21 mouse cellular contexts compared by ENCODE assay signal in the genomic region with DNA sequence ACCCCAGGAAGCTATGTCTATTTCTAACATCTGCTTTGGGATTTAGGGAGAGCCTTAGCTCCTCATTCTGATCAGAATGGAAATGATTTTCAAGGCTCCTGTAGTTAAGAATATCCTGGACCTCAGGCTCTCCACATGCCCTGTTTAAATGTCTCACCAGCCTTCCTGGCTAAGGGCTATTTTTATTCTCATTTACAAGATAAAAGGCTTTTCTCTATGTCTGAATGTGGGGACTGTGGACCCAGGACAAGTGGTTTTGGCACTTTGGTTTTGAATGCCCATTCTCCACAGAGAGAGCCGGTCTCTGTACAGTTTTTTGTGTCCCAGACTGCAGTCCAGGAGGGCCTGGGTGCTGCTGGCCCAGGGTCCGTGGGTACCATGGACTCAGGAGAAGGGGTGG. TPM values are rescaled to one million over a fixed set of nuclear protein-coding genes. Genes with fewer than 3 reads are reported as not detected.
DNase-seq lines count a peak whose midpoint lies in the region; ATAC-seq and TF ChIP-seq lines count a peak whose summit lies in the region.
"Had no signal": no experiment of that assay in that cellular context is flagged by ENCODE, and none has a peak within 500 bp of the region (broad histone marks: within the 10 kb centered on the region; RNA-seq: fewer than 3 reads in every experiment).

No protein-coding gene starts in this region.

- DNase-seq in forebrain, embryonic 10.5 days (ENCODE audit: extremely low spot score, low spot score): no peak
- DNase-seq in forebrain, embryonic 11.5 days (ENCODE audit: low spot score): no peak
- DNase-seq in brain, embryonic 14.5 days (ENCODE audit: low read depth): peak; percentile 70
- DNase-seq in hindbrain, embryonic 14.5 days (ENCODE audit: low spot score): no peak
- no peak for DNase-seq in liver
- no peak for DNase-seq in gastrocnemius, postnatal 25 days
- DNase-seq in left cerebral cortex, adult 8-10 months (ENCODE audit: low spot score in 2 of 2): no peak
- DNase-seq: adrenal gland, postnatal 36 days; gastrocnemius, postnatal 14 days; kidney, adult 11 months; kidney, postnatal 25 days; liver, embryonic 13.5 days had no signal

- peaks cover 53% of the 10 kb centered on the region for H3K4me1 ChIP-seq in forebrain, embryonic 10.5 days
- H3K4me1 ChIP-seq in forebrain, embryonic 11.5 days (replicated peaks; ENCODE audit: control insufficient read depth, insufficient read depth, low read length): peaks cover 7% of the 10 kb centered on the region
- H3K4me1 ChIP-seq in hindbrain, embryonic 14.5 days (replicated peaks; ENCODE audit: control insufficient read depth, insufficient read depth, low read length): peaks cover 20% of the 10 kb centered on the region; the same call in 1 of the 2 replicates
- peaks cover 36% of the 10 kb centered on the region for H3K4me1 ChIP-seq in midbrain, embryonic 15.5 days

- H3K4me2 ChIP-seq in forebrain, embryonic 11.5 days (ENCODE audit: low read depth, low read length, severe bottlenecking): no peak overlapping the region
- H3K4me2 ChIP-seq in hindbrain, embryonic 14.5 days (replicated peaks): no peak overlapping the region
- H3K4me2 ChIP-seq in midbrain, embryonic 15.5 days: no peak overlapping the region
- H3K4me2 ChIP-seq: embryonic facial prominence, embryonic 12.5 days; liver, embryonic 13.5 days had no signal

- no peak overlapping the region for H3K9ac ChIP-seq in forebrain, embryonic 11.5 days (ENCODE audit: low read length)
- H3K9ac ChIP-seq in hindbrain, embryonic 14.5 days: no peak overlapping the region
- H3K9ac ChIP-seq in midbrain, embryonic 15.5 days: no peak overlapping the region
- H3K9ac ChIP-seq: embryonic facial prominence, embryonic 12.5 days; liver, embryonic 13.5 days had no signal

- no peaks in the 10 kb centered on the region for H3K27me3 ChIP-seq in forebrain, embryonic 10.5 days (ENCODE audit: poor library complexity, severe bottlenecking)
- H3K27me3 ChIP-seq in forebrain, embryonic 11.5 days (ENCODE audit: control insufficient read depth, insufficient read depth, low read length): no peaks in the 10 kb centered on the region
- H3K27me3 ChIP-seq in hindbrain, embryonic 14.5 days (ENCODE audit: control insufficient read depth, insufficient read depth, low read length): no peaks in the 10 kb centered on the region
- no peaks in the 10 kb centered on the region for H3K27me3 ChIP-seq in midbrain, embryonic 15.5 days (replicated peaks)
- H3K27me3 ChIP-seq: embryonic facial prominence, embryonic 12.5 days; liver, embryonic 13.5 days had no signal

- H3K36me3 ChIP-seq in forebrain, embryonic 10.5 days (replicated peaks): no peaks in the 10 kb centered on the region
- H3K36me3 ChIP-seq in forebrain, embryonic 11.5 days (ENCODE audit: control insufficient read depth, insufficient read depth, low read length): no peaks in the 10 kb centered on the region
- H3K36me3 ChIP-seq in hindbrain, embryonic 14.5 days (replicated peaks; ENCODE audit: control insufficient read depth, insufficient read depth): no peaks in the 10 kb centered on the region
- H3K36me3 ChIP-seq in midbrain, embryonic 15.5 days (replicated peaks): no peaks in the 10 kb centered on the region
- H3K36me3 ChIP-seq: embryonic facial prominence, embryonic 12.5 days; heart, embryonic 10.5 days; limb, embryonic 10.5 days; liver, embryonic 13.5 days had no signal

- 64% methylated on average over 2 of the region's 2 CpGs for WGBS in forebrain, embryonic 10.5 days
- 48% methylated on average over 2 of the region's 2 CpGs for WGBS in forebrain, embryonic 11.5 days
- 39% methylated on average over 2 of the region's 2 CpGs for WGBS in hindbrain, embryonic 14.5 days
- 41% methylated on average over 2 of the region's 2 CpGs for WGBS in midbrain, embryonic 15.5 days

- ATAC-seq in forebrain, embryonic 11.5 days (replicated peaks; ENCODE audit: low FRiP score): no peak
- no peak for ATAC-seq in hindbrain, embryonic 14.5 days (ENCODE audit: low FRiP score)
- no peak for ATAC-seq in midbrain, embryonic 15.5 days (replicated peaks)

- H3K27ac ChIP-seq in forebrain, embryonic 10.5 days: peak overlapping the region; percentile 79
- no peak overlapping the region for H3K27ac ChIP-seq in forebrain, embryonic 11.5 days (ENCODE audit: low read depth, low read length)
- H3K27ac ChIP-seq in hindbrain, embryonic 14.5 days: peak overlapping the region; percentile 60
- H3K27ac ChIP-seq in midbrain, embryonic 15.5 days: peak overlapping the region; percentile 80
- H3K27ac ChIP-seq: embryonic facial prominence, embryonic 12.5 days; liver, embryonic 13.5 days had no signal

- TF ChIP-seq POLR2A in brain, embryonic 14.5 days (IDR thresholded peaks at IDR 0.05; ENCODE audit: borderline replicate concordance, extremely low read depth, insufficient read depth, insufficient read length, poor library complexity, severe bottlenecking): no peak

- TF ChIP-seq CTCF in brain, embryonic 14.5 days (IDR thresholded peaks at IDR 0.05; ENCODE audit: borderline replicate concordance, extremely low read depth, insufficient read depth, insufficient read length): no peak

- no peaks in the 10 kb centered on the region for H3K9me3 ChIP-seq in forebrain, embryonic 10.5 days
- no peaks in the 10 kb centered on the region for H3K9me3 ChIP-seq in forebrain, embryonic 11.5 days (ENCODE audit: control insufficient read depth, low read length)
- H3K9me3 ChIP-seq in hindbrain, embryonic 14.5 days (ENCODE audit: control insufficient read depth, low read length): no peaks in the 10 kb centered on the region
- H3K9me3 ChIP-seq in midbrain, embryonic 15.5 days: no peaks in the 10 kb centered on the region
- H3K9me3 ChIP-seq: embryonic facial prominence, embryonic 12.5 days; heart, embryonic 10.5 days; limb, embryonic 10.5 days; liver, embryonic 13.5 days had no signal

- no peak overlapping the region for H3K4me3 ChIP-seq in forebrain, embryonic 10.5 days
- no peak overlapping the region for H3K4me3 ChIP-seq in forebrain, embryonic 11.5 days (ENCODE audit: low read depth, low read length)
- no peak overlapping the region for H3K4me3 ChIP-seq in hindbrain, embryonic 14.5 days (replicated peaks; ENCODE audit: low read length)
- no peak overlapping the region for H3K4me3 ChIP-seq in midbrain, embryonic 15.5 days
- H3K4me3 ChIP-seq: embryonic facial prominence, embryonic 12.5 days; heart, embryonic 10.5 days; limb, embryonic 10.5 days; liver, embryonic 13.5 days had no signal

RNA-seq across cellular contexts. Expression of gene Ocstamp, which starts 20.0 kb away (rescaled TPM):
- 0.05 and 0.15 TPM in 2 replicates for polyA plus RNA-seq in forebrain, embryonic 10.5 days (2016; fragmentation: Nextera tagmentation; extraction: Ambion mirVana)
- 0.07 and 0.09 TPM in 2 replicates for polyA plus RNA-seq in forebrain, embryonic 11.5 days (2014; fragmentation: Nextera tagmentation; extraction: Ambion mirVana)
- not detected in 2 replicates for polyA plus RNA-seq in brain, embryonic 14.5 days (2012; rRNA removed)
- not detected in 2 replicates for polyA plus RNA-seq in hindbrain, embryonic 14.5 days (2014; fragmentation: Nextera tagmentation; extraction: Ambion mirVana)
- polyA plus RNA-seq in midbrain, embryonic 15.5 days (2015; fragmentation: Nextera tagmentation; extraction: Ambion mirVana): not detected in 2 replicates
- under 1 TPM in 1 of 2 experiments, not detected in 1; 0.08 TPM for total RNA-seq in gastrocnemius, postnatal 25 days (2021)
- not detected for total RNA-seq in left cerebral cortex, adult 8-10 months (2022)
- total RNA-seq: CH12.LX; layer of hippocampus, postnatal 25 days; megakaryocyte progenitor cell, adult 5-6 weeks had no signal
- polyA plus RNA-seq: thymus, postnatal 0 days had no signal

RNA-seq across cellular contexts. Expression of gene Zfp334, which starts 32.1 kb away (rescaled TPM):
- polyA plus RNA-seq in forebrain, embryonic 10.5 days (2016; fragmentation: Nextera tagmentation; extraction: Ambion mirVana): 20.3 and 21.1 TPM in 2 replicates
- 23.7 and 23.8 TPM in 2 replicates for polyA plus RNA-seq in forebrain, embryonic 11.5 days (2014; fragmentation: Nextera tagmentation; extraction: Ambion mirVana)
- polyA plus RNA-seq in brain, embryonic 14.5 days (2012; rRNA removed): 15.2 and 19.2 TPM in 2 replicates
- 12.4 and 12.5 TPM in 2 replicates for polyA plus RNA-seq in hindbrain, embryonic 14.5 days (2014; fragmentation: Nextera tagmentation; extraction: Ambion mirVana)
- polyA plus RNA-seq in midbrain, embryonic 15.5 days (2015; fragmentation: Nextera tagmentation; extraction: Ambion mirVana): 10.1 and 10.3 TPM in 2 replicates
- total RNA-seq in gastrocnemius, postnatal 25 days (2021): 1 to 10 TPM; 1.9 to 2.0 TPM
- total RNA-seq in left cerebral cortex, adult 8-10 months (2022): 10 to 100 TPM; 14.1 to 15.7 (median 15.3) TPM
- total RNA-seq: CH12.LX; megakaryocyte progenitor cell, adult 5-6 weeks had no signal

RNA-seq across cellular contexts. Expression of gene Zfp663, which starts 51.7 kb away (rescaled TPM):
- 4.7 and 4.9 TPM in 2 replicates for polyA plus RNA-seq in forebrain, embryonic 10.5 days (2016; fragmentation: Nextera tagmentation; extraction: Ambion mirVana)
- polyA plus RNA-seq in forebrain, embryonic 11.5 days (2014; fragmentation: Nextera tagmentation; extraction: Ambion mirVana): 4.7 and 5.8 TPM in 2 replicates
- 6.5 and 7.2 TPM in 2 replicates for polyA plus RNA-seq in brain, embryonic 14.5 days (2012; rRNA removed)
- polyA plus RNA-seq in hindbrain, embryonic 14.5 days (2014; fragmentation: Nextera tagmentation; extraction: Ambion mirVana): 6.2 and 6.3 TPM in 2 replicates
- polyA plus RNA-seq in midbrain, embryonic 15.5 days (2015; fragmentation: Nextera tagmentation; extraction: Ambion mirVana): 8.5 and 10.9 TPM in 2 replicates
- not detected for total RNA-seq in gastrocnemius, postnatal 25 days (2021)
- under 1 TPM in 1 of 4 experiments, not detected in 3; 0.11 TPM for total RNA-seq in left cerebral cortex, adult 8-10 months (2022)
- total RNA-seq: adrenal gland, postnatal 36 days; CH12.LX; heart, postnatal 25 days; megakaryocyte progenitor cell, adult 5-6 weeks had no signal
- polyA plus RNA-seq: thymus, postnatal 0 days had no signal

RNA-seq across cellular contexts. Expression of gene Slc13a3, which starts 52.8 kb away (rescaled TPM):
- polyA plus RNA-seq in forebrain, embryonic 10.5 days (2016; fragmentation: Nextera tagmentation; extraction: Ambion mirVana): 0.69 and 0.77 TPM in 2 replicates
- polyA plus RNA-seq in forebrain, embryonic 11.5 days (2014; fragmentation: Nextera tagmentation; extraction: Ambion mirVana): 1.9 and 2.5 TPM in 2 replicates
- 4.7 and 5.1 TPM in 2 replicates for polyA plus RNA-seq in brain, embryonic 14.5 days (2012; rRNA removed)
- 5.9 and 7.5 TPM in 2 replicates for polyA plus RNA-seq in hindbrain, embryonic 14.5 days (2014; fragmentation: Nextera tagmentation; extraction: Ambion mirVana)
- polyA plus RNA-seq in midbrain, embryonic 15.5 days (2015; fragmentation: Nextera tagmentation; extraction: Ambion mirVana): 10.1 and 11.5 TPM in 2 replicates
- total RNA-seq in gastrocnemius, postnatal 25 days (2021): under 1 TPM; 0.11 to 0.18 TPM
- total RNA-seq in left cerebral cortex, adult 8-10 months (2022): 10 to 100 TPM; 17.7 to 21.1 (median 19.2) TPM
- total RNA-seq: CH12.LX had no signal
- polyA plus RNA-seq: limb, embryonic 10.5 days had no signal
